Mouse (Mus musculus): ENCODE results near the gene Robo1.

DNA sequence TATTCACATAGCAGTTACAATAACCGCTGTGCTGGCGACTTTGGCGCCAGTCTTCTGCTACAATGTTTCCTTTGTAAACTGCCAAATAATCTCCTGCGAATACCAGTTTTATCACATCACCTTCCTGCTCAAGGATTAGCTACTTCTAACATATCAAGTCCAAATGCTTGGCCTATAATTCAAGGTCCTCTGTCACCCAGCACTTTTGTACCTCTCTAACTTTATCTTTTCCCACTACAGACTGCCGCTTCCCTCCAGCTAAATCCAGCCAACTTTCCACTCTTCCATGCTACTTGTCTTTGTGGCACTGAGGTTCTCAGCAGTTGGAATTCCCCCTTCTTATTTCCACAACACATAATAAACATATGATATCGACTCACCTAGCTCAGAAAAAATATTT lies 73.7 kb downstream of the Robo1 start:
- TF ChIP-seq CTCF (IDR thresholded peaks at IDR 0.05; ENCODE audit: control insufficient read depth, insufficient read depth, insufficient replicate concordance, low read depth, low read length) (no peak), POLR2A (IDR thresholded peaks at IDR 0.05; ENCODE audit: control insufficient read depth, low read depth, low read length) (no peak)
